Mouse (Mus musculus) limb, embryonic 13.5 days (tissue): ENCODE results near the gene Hcn3. TPM values are rescaled to one million over a fixed set of nuclear protein-coding genes. Genes with fewer than 3 reads are reported as not detected.

Experiments
- ATAC-seq: fragments of 200-750 bp; cut with Nextera tagmentation; 2 replicates; pipeline ENCODE4 v1.8.0; 2017; ENCODE audit warnings: low read depth, moderate number of reproducible peaks, moderate TSS enrichment; ENCODE audit not compliant: low FRiP score
- H3K27ac ChIP-seq: fragments of 300-500 bp; sonication (generic); 2 replicates; pipeline ENCODE4 v1.5.1; 2015; ENCODE audit warnings: inconsistent platforms, mild to moderate bottlenecking, moderate library complexity
- H3K27me3 ChIP-seq: fragments of 300-500 bp; sonication (generic); 2 replicates; pipeline ENCODE4 v1.6.1; 2015; ENCODE audit warnings: mild to moderate bottlenecking, inconsistent platforms
- H3K36me3 ChIP-seq: fragments of 300-500 bp; sonication (generic); 2 replicates; pipeline ENCODE4 v1.6.1; 2015; ENCODE audit warnings: inconsistent platforms, mild to moderate bottlenecking, moderate library complexity
- H3K4me1 ChIP-seq: fragments of 300-500 bp; sonication (generic); 2 replicates; pipeline ENCODE4 v1.6.1; 2015; ENCODE audit warnings: inconsistent platforms
- H3K4me2 ChIP-seq: fragments of 300-500 bp; sonication (generic); replicated peaks from 2 replicates; pipeline ENCODE4 v1.6.1; 2015; ENCODE audit warnings: inconsistent platforms, mild to moderate bottlenecking, moderate library complexity
- H3K4me3 ChIP-seq: fragments of 300-500 bp; sonication (generic); 2 replicates; pipeline ENCODE4 v1.5.1; 2015; ENCODE audit warnings: moderate library complexity, mild to moderate bottlenecking, inconsistent platforms
- H3K9ac ChIP-seq: fragments of 300-500 bp; sonication (generic); 2 replicates; pipeline ENCODE4 v1.6.1; 2015; ENCODE audit warnings: mild to moderate bottlenecking, inconsistent platforms
- H3K9me3 ChIP-seq: fragments of 300-500 bp; sonication (generic); 2 replicates; pipeline ENCODE4 v1.6.1; 2016; ENCODE audit warnings: inconsistent platforms
- WGBS: fragments of 180-500 bp; shearing (Covaris S2); methylation state at CpG from one replicate; pipeline ENCODE4 v1.1.7; 2015; 5-methylcytosine and 5-hydroxymethylcytosine counted together
- polyA plus RNA-seq: library from polyadenylated mRNA; unstranded; fragments of >200 nt; fragmentation: Nextera tagmentation; extraction: Ambion mirVana; gene quantifications from 2 replicates; pipeline ENCODE4 v1.2.1, GENCODE M21; 2015

Gene Hcn3
- polyA plus RNA-seq, 1 experiment from 2014 or later: 2.0 TPM

- Histone ChIP-seq H3K27ac (no peak overlapping the region), H3K4me3 (no peak overlapping the region), H3K36me3 (no peaks in the 10 kb centered on the region), H3K27me3 (peaks cover 16% of the 10 kb centered on the region; the same call in 1 of the 2 replicates), H3K4me1 (no peaks in the 10 kb centered on the region), H3K4me2 (0 out of 2 replicates have a peak overlapping the region, but pooled peaks have one; percentile 67), H3K9ac (no peak overlapping the region), H3K9me3 (no peaks in the 10 kb centered on the region)
- 76% methylated on average over 7 of the region's 7 CpGs for WGBS
- ATAC-seq: no peak
Measured at GRCm38 (mm10) chr3:89133063-89133450, 26.9 kb downstream of the Hcn3 start.

DNA sequence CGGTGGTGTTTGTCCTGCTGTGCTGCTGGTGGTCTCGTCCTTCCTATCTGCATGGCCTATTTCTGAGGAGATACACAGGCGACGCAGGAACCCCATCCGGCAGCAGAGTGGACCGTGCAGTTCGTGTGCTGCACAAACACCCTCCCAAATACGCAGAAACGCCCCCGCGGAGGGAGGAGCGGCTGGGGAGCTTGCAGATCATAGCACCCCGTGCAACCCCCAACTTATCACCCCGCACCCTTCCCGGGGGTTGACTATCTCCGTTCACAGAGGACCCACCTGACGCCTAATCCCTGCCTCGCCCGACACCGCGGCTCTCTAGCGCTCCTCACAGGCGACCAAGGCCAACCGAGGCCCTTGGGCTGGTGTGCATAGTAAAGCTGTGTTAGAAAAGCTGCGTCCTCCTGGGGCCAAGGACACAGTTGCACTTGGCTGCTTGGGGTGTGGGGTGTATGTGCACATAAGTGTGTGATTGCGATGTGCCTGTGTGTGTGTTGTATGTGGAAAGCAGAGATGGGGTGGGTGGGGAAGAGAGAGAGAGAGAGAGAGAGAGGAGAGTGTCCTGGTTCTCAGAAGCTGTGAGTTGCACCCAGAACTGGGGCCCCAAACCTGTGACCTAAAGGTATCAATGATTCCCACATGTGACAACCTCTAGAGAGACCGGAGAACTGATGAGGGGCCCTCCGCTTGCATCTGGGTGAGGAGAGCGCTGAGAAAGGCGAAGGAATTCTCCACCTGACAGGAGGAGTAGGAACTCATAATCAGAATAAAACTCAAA, 27.5 kb downstream of the Hcn3 start:
- ATAC-seq: no peak
- WGBS: 12% methylated on average over 30 of the region's 30 CpGs
- Histone ChIP-seq H3K4me2 (peak overlapping the region; percentile 67), H3K9me3 (no peaks in the 10 kb centered on the region), H3K27ac (no peak overlapping the region), H3K4me3 (peak overlapping the region; percentile 38), H3K9ac (peak overlapping the region; percentile 61), H3K4me1 (no peaks in the 10 kb centered on the region), H3K27me3 (peaks cover 16% of the 10 kb centered on the region; the same call in 1 of the 2 replicates), H3K36me3 (no peaks in the 10 kb centered on the region)

DNA sequence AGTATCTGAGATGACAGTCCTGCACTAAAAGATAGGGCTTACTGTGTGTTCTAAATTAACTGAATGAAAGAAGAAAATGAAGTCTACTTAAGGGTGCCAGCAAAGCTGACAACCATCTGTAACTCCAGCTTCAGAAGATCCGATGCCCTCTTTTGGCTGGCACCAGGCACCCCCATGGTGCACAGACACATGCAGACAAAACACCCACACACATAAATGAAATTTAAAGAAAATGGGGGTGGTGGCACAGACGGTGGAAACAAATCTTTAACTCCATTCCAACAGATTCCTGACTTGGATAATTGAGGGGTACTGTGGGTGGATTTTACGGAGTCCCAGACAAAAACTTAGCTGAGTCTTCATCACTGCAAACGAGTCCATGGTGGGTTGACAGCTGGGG, 28.2 kb downstream of the Hcn3 start:
- Histone ChIP-seq H3K4me1 (no peaks in the 10 kb centered on the region), H3K27me3 (peaks cover 16% of the 10 kb centered on the region; the same call in 1 of the 2 replicates), H3K9me3 (no peaks in the 10 kb centered on the region), H3K36me3 (no peaks in the 10 kb centered on the region), H3K4me2 (peak overlapping the region; percentile 67), H3K9ac (no peak overlapping the region), H3K4me3 (peak overlapping the region; percentile 38; the same call in 1 of the 2 replicates), H3K27ac (no peak overlapping the region)
- WGBS: 44% methylated on average over 4 of the region's 4 CpGs
- no peak for ATAC-seq

GRCm38 (mm10) chr3:89129908-89130307, 30.1 kb downstream of the Hcn3 start:
- H3K9ac ChIP-seq: no peak overlapping the region
- H3K27ac ChIP-seq: no peak overlapping the region
- no peaks in the 10 kb centered on the region for H3K4me1 ChIP-seq
- WGBS: 95% methylated on average over 3 of the region's 3 CpGs
- no peaks in the 10 kb centered on the region for H3K36me3 ChIP-seq
- no peaks in the 10 kb centered on the region for H3K9me3 ChIP-seq
- no peak overlapping the region for H3K4me2 ChIP-seq
- H3K4me3 ChIP-seq: no peak overlapping the region
- H3K27me3 ChIP-seq: peaks cover 9% of the 10 kb centered on the region; the same call in 1 of the 2 replicates
- ATAC-seq: no peak

DNA sequence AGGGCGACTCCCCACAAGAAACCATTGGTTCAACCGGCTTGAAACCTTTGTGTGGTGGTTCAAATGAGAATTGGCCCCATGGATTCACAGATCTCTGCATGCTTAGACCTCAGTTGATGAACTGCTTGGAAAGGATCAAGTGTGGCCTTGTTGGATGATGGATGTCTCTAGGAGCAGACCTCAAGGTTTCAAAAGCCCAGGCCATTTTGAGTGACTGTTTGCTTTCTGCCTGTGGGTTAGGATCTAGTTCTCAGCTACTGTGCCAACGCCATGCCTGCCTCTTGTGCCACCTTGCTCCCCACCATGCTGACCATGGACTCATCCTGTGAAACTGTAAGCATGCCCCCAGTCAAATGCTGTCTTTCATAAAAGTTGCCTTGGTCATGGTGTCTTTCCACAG, 34.0 kb downstream of the Hcn3 start:
- ATAC-seq: no peak
- Histone ChIP-seq H3K4me3 (no peak overlapping the region), H3K36me3 (no peaks in the 10 kb centered on the region), H3K4me1 (no peaks in the 10 kb centered on the region), H3K27me3 (no peaks in the 10 kb centered on the region), H3K9ac (no peak overlapping the region), H3K27ac (no peak overlapping the region), H3K4me2 (no peak overlapping the region), H3K9me3 (no peaks in the 10 kb centered on the region)
- 90% methylated on average over 3 of the region's 3 CpGs for WGBS

- no peaks in the 10 kb centered on the region for H3K4me1 ChIP-seq
- no peaks in the 10 kb centered on the region for H3K27me3 ChIP-seq
- no peaks in the 10 kb centered on the region for H3K36me3 ChIP-seq
- no peak overlapping the region for H3K9ac ChIP-seq
- no peak overlapping the region for H3K27ac ChIP-seq
- WGBS: 86% methylated on average over 3 of the region's 3 CpGs
- ATAC-seq: no peak
- H3K9me3 ChIP-seq: no peaks in the 10 kb centered on the region
- H3K4me2 ChIP-seq: no peak overlapping the region
- no peak overlapping the region for H3K4me3 ChIP-seq
Measured at GRCm38 (mm10) chr3:89124241-89124640, 35.8 kb downstream of the Hcn3 start.

DNA sequence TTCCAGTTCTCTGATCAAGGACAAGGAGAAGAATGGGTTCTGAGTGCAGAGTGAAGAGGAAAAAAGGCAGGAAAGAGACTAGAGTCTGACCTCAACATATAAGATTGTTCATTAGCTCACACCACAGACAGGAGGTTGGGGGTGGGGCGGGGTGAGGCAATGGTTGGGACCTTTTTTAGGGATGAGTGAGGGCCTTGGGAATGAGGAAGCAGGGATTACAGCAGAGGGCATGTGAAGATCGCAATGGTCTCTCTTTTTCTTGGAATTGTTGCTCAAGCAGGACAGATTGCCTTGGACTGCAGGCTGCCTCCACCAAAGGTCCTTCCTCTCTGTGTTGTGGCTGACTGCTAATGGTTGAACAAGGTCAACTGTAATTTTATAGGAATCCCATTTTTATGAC, 36.7 kb downstream of the Hcn3 start:
- Histone ChIP-seq H3K4me2 (no peak overlapping the region), H3K27ac (no peak overlapping the region), H3K36me3 (no peaks in the 10 kb centered on the region), H3K9ac (no peak overlapping the region), H3K9me3 (no peaks in the 10 kb centered on the region), H3K4me1 (no peaks in the 10 kb centered on the region), H3K27me3 (no peaks in the 10 kb centered on the region), H3K4me3 (no peak overlapping the region)
- no peak for ATAC-seq
- WGBS: 78% methylated on average over 2 of the region's 2 CpGs

GRCm38 (mm10) chr3:89115522-89115921, 44.5 kb downstream of the Hcn3 start:
- H3K4me2 ChIP-seq: no peak overlapping the region
- H3K4me1 ChIP-seq: no peaks in the 10 kb centered on the region
- no peaks in the 10 kb centered on the region for H3K9me3 ChIP-seq
- H3K27me3 ChIP-seq: no peaks in the 10 kb centered on the region
- H3K9ac ChIP-seq: no peak overlapping the region
- WGBS: 0% methylated on average over 2 of the region's 2 CpGs
- H3K4me3 ChIP-seq: no peak overlapping the region
- no peaks in the 10 kb centered on the region for H3K36me3 ChIP-seq
- no peak overlapping the region for H3K27ac ChIP-seq
- no peak for ATAC-seq

DNA sequence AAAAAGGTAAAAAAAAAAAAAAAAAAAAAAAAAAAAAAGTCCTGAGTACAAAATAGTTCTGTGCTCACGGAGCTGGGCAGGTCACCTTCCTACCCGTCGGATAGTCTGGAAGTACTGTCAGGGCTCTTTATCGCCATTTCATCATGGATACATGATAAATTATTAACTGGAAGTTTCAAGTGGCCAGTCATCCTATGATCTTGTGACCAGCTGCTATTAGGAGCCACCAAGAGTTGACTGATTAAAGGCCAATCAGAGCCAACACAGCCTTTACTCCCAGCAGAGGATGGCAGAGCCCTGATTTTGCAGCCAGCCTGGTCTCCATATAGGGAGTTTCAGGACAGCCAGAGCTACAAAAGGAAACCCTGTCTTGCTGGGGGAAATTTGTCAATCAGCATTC, 46.9 kb downstream of the Hcn3 start:
- Histone ChIP-seq H3K4me2 (no peak overlapping the region), H3K9ac (no peak overlapping the region), H3K4me3 (no peak overlapping the region), H3K27ac (no peak overlapping the region), H3K27me3 (no peaks in the 10 kb centered on the region), H3K4me1 (no peaks in the 10 kb centered on the region), H3K9me3 (no peaks in the 10 kb centered on the region), H3K36me3 (no peaks in the 10 kb centered on the region)
- 86% methylated on average over 4 of the region's 4 CpGs for WGBS
- no peak for ATAC-seq

- Histone ChIP-seq H3K4me2 (no peak overlapping the region), H3K36me3 (no peaks in the 10 kb centered on the region), H3K9ac (no peak overlapping the region), H3K27ac (no peak overlapping the region), H3K4me1 (no peaks in the 10 kb centered on the region), H3K27me3 (no peaks in the 10 kb centered on the region), H3K9me3 (no peaks in the 10 kb centered on the region), H3K4me3 (no peak overlapping the region)
- no peak for ATAC-seq
- WGBS: 59% methylated on average over 1 of the region's 1 CpGs
Measured at GRCm38 (mm10) chr3:89108146-89108545, 51.9 kb downstream of the Hcn3 start.

GRCm38 (mm10) chr3:89107545-89107944, 52.5 kb downstream of the Hcn3 start:
- Histone ChIP-seq H3K9ac (no peak overlapping the region), H3K36me3 (no peaks in the 10 kb centered on the region), H3K27me3 (no peaks in the 10 kb centered on the region), H3K4me2 (no peak overlapping the region), H3K4me3 (no peak overlapping the region), H3K9me3 (no peaks in the 10 kb centered on the region), H3K27ac (no peak overlapping the region), H3K4me1 (peaks cover 1% of the 10 kb centered on the region; the same call in 1 of the 2 replicates)
- WGBS: 65% methylated on average over 3 of the region's 3 CpGs
- ATAC-seq: no peak

- Histone ChIP-seq H3K4me2 (no peak overlapping the region), H3K4me3 (no peak overlapping the region), H3K9ac (no peak overlapping the region), H3K27ac (no peak overlapping the region), H3K9me3 (no peaks in the 10 kb centered on the region), H3K36me3 (no peaks in the 10 kb centered on the region), H3K4me1 (peaks cover 6% of the 10 kb centered on the region; the same call in 1 of the 2 replicates), H3K27me3 (no peaks in the 10 kb centered on the region)
- no peak for ATAC-seq
Measured at GRCm38 (mm10) chr3:89106881-89107280, 53.1 kb downstream of the Hcn3 start.

GRCm38 (mm10) chr3:89103291-89103595, 56.8 kb downstream of the Hcn3 start:
- Histone ChIP-seq H3K36me3 (peaks cover 19% of the 10 kb centered on the region), H3K4me1 (peaks cover 30% of the 10 kb centered on the region), H3K4me3 (no peak overlapping the region), H3K27me3 (no peaks in the 10 kb centered on the region), H3K9ac (no peak overlapping the region), H3K27ac (no peak overlapping the region), H3K4me2 (no peak overlapping the region), H3K9me3 (no peaks in the 10 kb centered on the region)
- no peak for ATAC-seq
- 73% methylated on average over 4 of the region's 4 CpGs for WGBS
